Mouse (Mus musculus) megakaryocyte-erythroid progenitor cell, adult 5-6 weeks (primary cell): ENCODE measurements around the gene Dguok. TPM values are rescaled to one million over a fixed set of nuclear protein-coding genes. Genes with fewer than 3 reads are reported as not detected.

ENCODE experiments used
- ATAC-seq: replicated peaks from 2 replicates; pipeline ENCODE4 v1.8.0; 2016; ENCODE audit warnings: mild to moderate bottlenecking, inconsistent platforms; ENCODE audit not compliant: severe bottlenecking, poor library complexity, low FRiP score, low TSS enrichment
- total RNA-seq, 2 experiments: library from RNA; stranded (forward) in 1 of 2; stranded (reverse) in 1 of 2; fragments of 200-1000, 215-1000 nt in 1 of 2; fragments of >200 nt in 1 of 2; fragmentation: Nextera tagmentation in 1 of 2; gene quantifications; 2 replicates each; pipeline ENCODE4 v1.2.3; 2014 to 2017

Dguok gene
- total RNA-seq (2014; fragmentation: Nextera tagmentation) (53.6 and 64.2 TPM in 2 replicates), total RNA-seq (2017) (35.7 and 37.9 TPM in 2 replicates)

- ATAC-seq: peak; percentile 96
These were observed at the start of gene Dguok for GRCm38 (mm10) chr6:83506258-83507167. Gene Dguok, minus strand, starts transcription at chr6:83506969.

- ATAC-seq: no peak
These were observed 49.2 kb upstream of the Dguok start for GRCm38 (mm10) chr6:83555972-83556371.

- no peak for ATAC-seq
These were observed 41.6 kb upstream of the Dguok start for GRCm38 (mm10) chr6:83548346-83548745.

DNA sequence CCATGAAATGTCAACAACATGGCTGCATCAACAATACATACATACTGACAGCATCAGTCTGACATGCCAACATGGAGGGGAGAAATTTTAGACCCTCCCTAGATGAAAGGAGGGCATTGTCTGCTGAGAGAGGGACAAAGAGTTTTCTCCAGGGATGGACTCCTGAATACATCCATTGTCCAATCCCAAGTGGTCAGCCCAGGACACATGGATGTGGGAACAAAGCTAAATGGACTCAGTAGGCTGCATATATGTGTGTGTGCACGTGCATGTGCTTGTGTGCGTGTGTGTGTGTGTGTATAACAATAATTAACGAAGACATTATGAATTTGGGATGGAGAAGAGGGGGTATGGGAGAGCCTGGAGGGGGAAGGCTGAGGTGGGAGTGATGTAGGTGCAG lies 39.0 kb upstream of the Dguok start:
- ATAC-seq: no peak

GRCm38 (mm10) chr6:83541756-83542456 lies 35.1 kb upstream of the Dguok start:
- ATAC-seq: no peak

DNA sequence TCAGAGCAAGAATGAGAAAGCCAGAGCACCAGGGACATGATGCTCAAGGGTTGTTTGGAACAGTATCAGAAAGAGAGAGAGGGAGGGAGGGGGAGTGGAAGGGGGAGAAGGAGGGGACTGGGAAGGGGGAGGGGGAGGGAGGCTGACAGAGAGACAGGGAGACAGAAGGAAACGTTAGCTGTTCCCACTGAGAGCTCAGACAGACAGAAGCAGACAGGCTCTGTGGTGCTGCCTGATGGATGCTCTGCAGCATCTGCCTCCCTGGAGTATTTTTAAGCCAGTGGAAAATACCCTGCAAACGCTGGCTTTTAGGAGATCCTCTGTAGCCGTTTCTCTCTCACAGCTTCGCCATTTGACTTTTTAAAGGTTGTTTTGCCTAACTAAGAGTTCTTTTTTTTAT lies 33.2 kb upstream of the Dguok start:
- no peak for ATAC-seq

GRCm38 (mm10) chr6:83536795-83537059 lies 30.0 kb upstream of the Dguok start:
- no peak for ATAC-seq

DNA sequence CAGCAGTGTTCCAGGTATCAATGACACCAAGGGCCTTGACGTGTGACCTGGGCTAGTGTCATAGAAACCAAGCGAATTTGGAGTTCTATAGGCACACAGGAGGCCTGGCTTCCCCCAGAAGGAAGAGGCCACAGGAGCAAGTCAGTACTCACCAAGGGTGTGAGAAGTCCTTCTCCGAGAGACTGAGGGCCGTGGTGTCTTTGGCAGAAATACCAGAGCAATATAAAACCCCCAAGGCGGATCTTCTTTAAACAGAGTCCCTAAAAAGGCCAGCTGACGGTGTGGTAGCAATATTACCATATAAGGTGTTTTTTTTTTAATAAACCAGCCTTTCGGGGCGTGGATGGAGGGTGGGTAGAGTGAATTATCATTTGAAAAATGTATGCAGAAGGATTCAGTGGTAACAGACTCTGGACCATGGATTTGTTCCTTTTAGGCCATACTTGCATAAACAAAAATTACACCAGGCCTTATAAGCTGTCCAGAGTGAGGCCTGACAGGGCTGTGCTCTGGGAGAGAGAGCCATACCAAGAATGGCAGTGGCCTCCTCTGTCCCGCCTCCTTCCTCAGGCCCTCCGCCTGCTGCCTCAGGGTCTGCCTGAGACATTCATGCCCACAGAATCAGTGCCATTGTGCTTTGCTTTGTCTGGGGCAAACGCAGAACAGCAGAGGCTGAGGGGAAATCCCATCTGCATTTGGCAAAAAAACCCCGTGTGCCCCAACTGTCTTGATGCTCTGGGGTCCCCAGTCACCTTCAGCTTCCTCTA lies 29.4 kb upstream of the Dguok start, which contains the start of gene Actg2:
Actg2 (minus strand) TSS at position 238 of the 767 bp plus-strand sequence.
- ATAC-seq: no peak

DNA sequence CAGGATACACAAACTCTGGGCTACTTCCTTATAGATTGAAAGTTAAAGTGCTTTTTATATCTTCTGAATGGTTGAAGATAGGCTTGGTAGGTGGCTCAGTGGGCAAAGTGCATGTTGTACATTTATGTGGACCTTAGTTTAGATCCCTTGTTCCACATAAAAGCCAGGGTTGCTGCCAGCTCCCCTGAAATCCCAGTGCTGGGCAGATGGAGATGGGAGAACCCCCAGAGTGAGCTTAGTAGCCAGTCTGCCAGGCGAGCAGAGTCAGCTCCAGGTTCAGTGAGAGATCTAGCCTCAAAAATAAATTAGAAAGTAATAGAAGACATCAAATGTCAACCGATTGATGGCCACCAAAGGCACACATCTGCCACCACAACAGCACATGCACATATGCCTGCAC lies 25.8 kb upstream of the Dguok start:
- no peak for ATAC-seq

DNA sequence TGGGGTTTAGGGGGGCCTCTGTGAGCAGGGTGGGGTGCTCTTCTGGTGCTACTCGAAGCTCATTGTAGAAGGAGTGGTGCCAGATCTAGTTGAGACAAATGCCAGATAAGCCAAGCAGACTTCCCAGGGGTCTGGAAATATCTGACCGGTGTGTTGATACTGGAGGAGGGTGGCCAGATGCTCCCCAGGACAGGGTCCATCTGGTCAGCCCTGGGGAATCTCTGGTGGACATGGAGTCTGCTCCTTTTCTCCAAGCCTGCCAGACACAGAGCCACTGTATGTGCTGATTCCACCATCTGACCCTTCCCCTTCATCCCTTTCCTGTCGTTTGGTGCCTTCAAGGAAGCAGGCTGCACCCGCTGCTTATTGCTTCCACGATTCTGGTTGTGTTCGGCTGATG lies 16.4 kb upstream of the Dguok start:
- ATAC-seq: no peak

DNA sequence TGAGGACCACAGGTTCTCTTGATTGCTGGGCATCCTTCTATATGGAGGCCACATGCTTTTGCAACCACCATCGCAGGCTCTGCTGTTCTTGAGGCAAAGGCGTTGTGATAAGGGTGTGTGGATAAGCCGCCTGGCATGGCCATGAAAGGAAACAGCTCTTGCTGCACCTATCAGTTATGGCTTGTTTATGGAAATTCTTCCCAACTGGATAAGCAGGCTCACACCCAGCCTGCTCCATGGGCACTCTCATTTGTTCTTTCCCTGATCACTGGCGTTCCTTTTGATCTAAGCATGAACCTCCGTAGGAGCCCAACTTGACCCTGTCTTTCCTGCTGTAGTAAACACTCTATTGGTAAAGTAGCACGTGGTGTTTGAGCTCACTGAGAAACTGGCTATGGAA lies 15.0 kb upstream of the Dguok start:
- ATAC-seq: no peak

- no peak for ATAC-seq
These were observed 11.9 kb upstream of the Dguok start for GRCm38 (mm10) chr6:83518637-83519036.

DNA sequence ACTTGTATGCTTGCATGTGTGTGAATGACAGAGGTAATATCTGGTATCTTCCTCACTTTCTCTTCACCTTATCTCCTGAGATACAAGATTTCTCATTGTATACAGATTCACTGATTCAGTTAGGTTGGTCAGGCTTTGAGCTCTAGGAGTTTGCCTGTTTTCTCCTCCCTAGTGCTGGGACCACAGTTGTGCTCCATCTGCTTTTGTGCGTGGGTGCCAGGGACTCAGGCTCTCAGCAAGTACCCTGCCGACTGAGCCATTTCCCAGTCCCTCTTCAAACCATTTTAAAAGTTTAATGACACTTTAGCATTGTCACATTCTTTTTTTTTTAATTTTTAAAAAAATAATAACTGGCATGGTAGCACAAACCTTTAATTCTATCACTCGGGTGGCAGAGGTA lies 8.4 kb upstream of the Dguok start:
- no peak for ATAC-seq

DNA sequence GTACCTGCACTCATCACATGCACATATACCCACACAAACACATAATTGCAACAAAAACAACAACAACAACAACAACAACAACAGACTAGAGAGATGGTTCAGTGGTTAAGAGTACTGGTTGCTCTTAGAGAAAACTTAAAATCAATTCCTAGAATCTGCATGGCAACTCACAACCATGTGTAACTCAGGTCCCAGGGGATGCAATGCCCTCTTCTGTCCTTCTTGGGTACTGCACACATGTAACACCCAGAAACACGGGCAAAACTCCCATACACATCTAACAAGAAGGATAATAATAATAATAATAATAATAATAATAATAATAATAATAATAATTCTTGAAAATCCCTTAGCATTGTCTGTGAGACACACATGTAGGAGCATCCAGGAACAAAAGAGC lies 5.7 kb upstream of the Dguok start:
- no peak; the same call in 1 of the 2 replicates for ATAC-seq

DNA sequence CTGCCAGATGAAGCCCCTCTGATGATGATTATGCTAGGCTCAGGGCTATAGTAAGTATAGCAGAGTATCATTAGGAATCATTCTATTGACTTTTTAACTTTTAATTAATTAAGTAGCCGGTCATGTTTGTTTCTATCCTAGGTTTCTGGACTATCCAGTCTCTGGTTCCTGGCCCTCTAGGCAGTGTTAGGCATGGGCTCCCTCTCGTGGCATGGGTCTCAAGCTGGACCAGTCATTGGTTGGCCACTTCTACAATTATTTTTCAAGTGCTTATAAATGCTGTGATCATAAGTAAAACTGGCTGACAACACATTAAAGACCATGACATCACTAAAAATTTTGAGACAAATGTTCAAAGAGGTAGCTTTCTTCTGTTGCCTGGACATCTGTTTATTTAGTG lies 3.4 kb upstream of the Dguok start:
- ATAC-seq: no peak

DNA sequence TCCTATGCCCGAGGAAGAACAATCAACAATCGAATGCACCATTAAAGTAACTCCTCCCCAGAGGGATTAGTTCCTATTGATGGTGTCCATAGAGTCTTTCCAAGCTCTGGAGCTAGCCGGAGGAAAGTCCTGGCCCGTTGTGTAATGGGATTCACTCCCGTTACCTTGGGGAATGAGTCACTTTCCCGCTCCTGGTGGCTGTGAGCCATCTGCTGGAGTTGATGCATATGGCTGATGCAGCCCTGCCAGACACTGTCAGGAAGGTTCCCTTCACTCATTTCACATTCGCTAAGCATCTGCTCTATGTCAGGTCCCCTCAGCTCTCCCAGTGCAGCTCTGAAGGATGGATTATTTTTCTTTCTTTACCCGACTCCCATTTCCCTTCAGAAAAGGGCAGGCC lies 2.7 kb upstream of the Dguok start:
- no peak for ATAC-seq

- no peak for ATAC-seq
These were observed 388 bp upstream of the Dguok start for GRCm38 (mm10) chr6:83507168-83507546.

- no peak for ATAC-seq
These were observed 1.2 kb downstream of the Dguok start for GRCm38 (mm10) chr6:83505554-83505953.

DNA sequence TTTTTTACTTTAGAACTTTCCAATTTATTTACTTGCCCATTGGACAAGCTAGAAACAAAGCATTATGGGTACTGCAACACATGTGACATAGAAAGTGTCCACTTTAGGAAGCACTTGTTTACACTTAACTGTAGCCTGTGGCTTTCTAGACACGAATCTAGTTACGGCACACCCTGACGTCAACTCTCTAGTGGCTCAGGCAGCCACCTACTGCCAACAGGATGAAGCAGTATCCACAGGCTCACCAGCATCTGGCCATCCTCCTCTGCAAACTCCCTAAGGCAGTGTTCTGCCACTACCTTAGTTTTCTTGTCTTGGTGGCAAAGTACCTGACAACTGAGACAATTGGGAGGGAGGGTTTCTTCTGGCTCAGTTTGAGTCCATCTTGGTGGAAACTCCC lies 3.4 kb downstream of the Dguok start:
- no peak for ATAC-seq

DNA sequence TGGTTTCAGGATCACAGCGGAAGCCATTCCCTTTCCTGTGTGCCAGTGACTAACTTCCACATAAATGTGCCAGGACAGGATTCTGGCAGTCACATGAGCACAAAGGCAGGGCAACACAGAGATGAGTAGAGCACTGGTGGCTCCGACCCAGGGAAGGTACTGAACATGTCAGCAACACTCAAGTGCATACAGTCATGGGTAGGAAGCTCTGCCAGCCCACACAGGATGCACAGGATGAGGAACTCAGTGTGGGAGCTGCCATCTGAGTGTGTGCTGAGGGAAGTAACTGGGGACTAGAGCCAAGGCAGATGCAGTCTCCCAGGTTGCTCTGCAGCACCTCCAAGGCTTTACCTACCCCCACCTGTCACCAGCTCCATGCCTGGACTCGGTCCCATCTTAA lies 4.1 kb downstream of the Dguok start:
- no peak for ATAC-seq
